Mouse (Mus musculus) MEL (cell line): Measurements from ENCODE around the gene Gatad2a. TPM values are rescaled to one million over a fixed set of nuclear protein-coding genes. Genes with fewer than 3 reads are reported as not detected.

ENCODE experiments used
- DNase-seq: peaks from one replicate; pipeline ENCODE4 v3.0.0; 2011; ENCODE audit warnings: low read depth, low spot score
- H3K27ac ChIP-seq: 2 replicates; pipeline ENCODE4 v1.5.1; 2012; ENCODE audit warnings: low read depth, mild to moderate bottlenecking, control low read depth, low read length, moderate library complexity; ENCODE audit not compliant: control insufficient read depth
- H3K27me3 ChIP-seq, 2 experiments: fragments of 150-350 bp in 1 of 2; sonication (generic) in 1 of 2; 2 replicates each; pipeline ENCODE4 v1.6.1; 2012; ENCODE audit warnings: low read length in 2 of 2, mild to moderate bottlenecking in 2 of 2, improper control_type of control experiment in 1 of 2, moderate library complexity in 1 of 2; ENCODE audit not compliant: insufficient read depth in 2 of 2, control insufficient read depth in 1 of 2
- H3K36me3 ChIP-seq, 2 experiments: 2 replicates each; pipeline ENCODE4 v1.6.1; 2012 to 2014; ENCODE audit warnings: low read length in 2 of 2, improper control_type of control experiment in 1 of 2, inconsistent platforms in 1 of 2, mild to moderate bottlenecking in 1 of 2; ENCODE audit not compliant: insufficient read depth in 2 of 2, control insufficient read depth in 1 of 2
- H3K4me1 ChIP-seq, 2 experiments: fragments of 150-350 bp in 1 of 2; sonication (generic) in 1 of 2; 2 replicates each; pipeline ENCODE4 v1.6.1; 2012; ENCODE audit warnings: low read length in 2 of 2, improper control_type of control experiment in 1 of 2, mild to moderate bottlenecking in 1 of 2; ENCODE audit not compliant: insufficient read depth in 2 of 2, control insufficient read depth in 1 of 2
- H3K4me3 ChIP-seq, 2 experiments: fragments of 150-350 bp in 1 of 2; sonication (generic) in 1 of 2; 2 replicates each; pipeline ENCODE4 v1.5.1; 2012; ENCODE audit warnings: low read depth in 2 of 2, low read length in 2 of 2, mild to moderate bottlenecking in 2 of 2, moderate library complexity in 2 of 2, control low read depth in 1 of 2, improper control_type of control experiment in 1 of 2; ENCODE audit not compliant: control insufficient read depth in 1 of 2, insufficient read depth in 1 of 2
- H3K79me2 ChIP-seq: 2 replicates; pipeline ENCODE4 v1.6.1; 2012; ENCODE audit warnings: mild to moderate bottlenecking, low read length, moderate library complexity; ENCODE audit not compliant: control insufficient read depth, poor library complexity, insufficient read depth
- H3K9ac ChIP-seq: 2 replicates; pipeline ENCODE4 v1.6.1; 2012; ENCODE audit warnings: low read depth, mild to moderate bottlenecking, control low read depth, low read length, moderate library complexity; ENCODE audit not compliant: control insufficient read depth, poor library complexity, severe bottlenecking
- H3K9me3 ChIP-seq: fragments of 150-350 bp; sonication (generic); replicated peaks from 2 replicates; pipeline ENCODE4 v1.6.1; 2012; ENCODE audit warnings: mild to moderate bottlenecking, low read length, improper control_type of control experiment, moderate library complexity; ENCODE audit not compliant: insufficient read depth
- BHLHE40 ChIP-seq: IDR thresholded peaks from 2 replicates; pipeline ENCODE4 v1.6.1; 2012; ENCODE audit warnings: low read depth, mild to moderate bottlenecking, inconsistent platforms, low read length, improper control_type of control experiment, borderline replicate concordance
- CHD1 ChIP-seq: IDR thresholded peaks from 2 replicates; pipeline ENCODE4 v1.6.1; 2012; ENCODE audit warnings: low read depth, mild to moderate bottlenecking, inconsistent platforms, low read length, improper control_type of control experiment
- CHD2 ChIP-seq: IDR thresholded peaks from 2 replicates; pipeline ENCODE4 v1.6.1; 2011; ENCODE audit warnings: low read length, improper control_type of control experiment
- CTCF ChIP-seq, 3 experiments: IDR thresholded peaks in 2 of 3; conservative IDR thresholded peaks in 1 of 3; 2 replicates each; pipeline ENCODE4 v1.5.1; 2011 to 2012; ENCODE audit warnings: low read length in 3 of 3, low read depth in 2 of 3, mild to moderate bottlenecking in 2 of 3, improper control_type of control experiment in 1 of 3, inconsistent platforms in 1 of 3, mixed read lengths in 1 of 3, moderate library complexity in 1 of 3; ENCODE audit not compliant: control insufficient read depth in 1 of 3, insufficient read depth in 1 of 3, poor library complexity in 1 of 3, severe bottlenecking in 1 of 3
- E2F4 ChIP-seq: IDR thresholded peaks from 2 replicates; pipeline ENCODE4 v1.6.1; 2011; ENCODE audit warnings: low read depth, low read length, improper control_type of control experiment, borderline replicate concordance
- ELF1 ChIP-seq: IDR thresholded peaks from 2 replicates; pipeline ENCODE4 v1.6.1; 2014; ENCODE audit warnings: low read depth, mild to moderate bottlenecking, inconsistent platforms, low read length, improper control_type of control experiment, moderate library complexity
- EP300 ChIP-seq, 2 experiments: IDR thresholded peaks; 2 replicates each; pipeline ENCODE4 v1.6.1; 2011; ENCODE audit warnings: improper control_type of control experiment in 2 of 2, low read length in 2 of 2, low read depth in 1 of 2, mild to moderate bottlenecking in 1 of 2
- ETS1 ChIP-seq: IDR thresholded peaks from 2 replicates; pipeline ENCODE4 v1.6.1; 2012; ENCODE audit warnings: low read depth, mild to moderate bottlenecking, inconsistent platforms, low read length, improper control_type of control experiment, moderate library complexity
- HCFC1 ChIP-seq: IDR thresholded peaks from 2 replicates; pipeline ENCODE4 v1.6.1; 2012; ENCODE audit warnings: low read depth, mild to moderate bottlenecking, inconsistent platforms, low read length, improper control_type of control experiment, moderate library complexity
- MAZ ChIP-seq: IDR thresholded peaks from 2 replicates; pipeline ENCODE4 v1.6.1; 2012; ENCODE audit warnings: low read depth, mild to moderate bottlenecking, inconsistent platforms, low read length, improper control_type of control experiment
- MEF2A ChIP-seq: IDR thresholded peaks from 2 replicates; pipeline ENCODE4 v1.6.1; 2014; ENCODE audit warnings: low read depth, mild to moderate bottlenecking, inconsistent platforms, low read length, improper control_type of control experiment; ENCODE audit not compliant: poor library complexity, insufficient replicate concordance, severe bottlenecking; ENCODE audit errors: extremely low read depth
- MYB ChIP-seq: IDR thresholded peaks from 2 replicates; pipeline ENCODE4 v1.6.1; 2011; ENCODE audit warnings: mild to moderate bottlenecking, low read depth, low read length, improper control_type of control experiment
- MYC ChIP-seq: IDR thresholded peaks from 2 replicates; pipeline ENCODE4 v1.6.1; 2011; ENCODE audit warnings: low read depth, mild to moderate bottlenecking, low read length, improper control_type of control experiment, moderate library complexity
- POLR2A ChIP-seq, 2 experiments: IDR thresholded peaks; 2 replicates each; pipeline ENCODE4 v1.6.1; 2011 to 2012; ENCODE audit warnings: low read length in 2 of 2, mild to moderate bottlenecking in 2 of 2, control low read depth in 1 of 2, improper control_type of control experiment in 1 of 2, low read depth in 1 of 2, moderate library complexity in 1 of 2; ENCODE audit not compliant: control insufficient read depth in 1 of 2, insufficient read depth in 1 of 2, poor library complexity in 1 of 2
- POLR2AphosphoS2 ChIP-seq: IDR thresholded peaks from 2 replicates; pipeline ENCODE4 v1.6.1; 2011; ENCODE audit warnings: low read length, improper control_type of control experiment
- RCOR1 ChIP-seq: IDR thresholded peaks from 2 replicates; pipeline ENCODE4 v1.6.1; 2012; ENCODE audit warnings: low read depth, mild to moderate bottlenecking, inconsistent platforms, low read length, improper control_type of control experiment
- SIN3A ChIP-seq: IDR thresholded peaks from 2 replicates; pipeline ENCODE4 v1.6.1; 2012; ENCODE audit warnings: low read length, improper control_type of control experiment, inconsistent platforms
- TBP ChIP-seq: IDR thresholded peaks from 2 replicates; pipeline ENCODE4 v1.8.0; 2011; ENCODE audit warnings: low read depth, low read length, improper control_type of control experiment
- UBTF ChIP-seq: IDR thresholded peaks from 2 replicates; pipeline ENCODE4 v1.6.1; 2012; ENCODE audit warnings: low read depth, mild to moderate bottlenecking, inconsistent platforms, low read length, improper control_type of control experiment, moderate library complexity, borderline replicate concordance; ENCODE audit not compliant: insufficient read depth
- USF1 ChIP-seq: IDR thresholded peaks from 2 replicates; pipeline ENCODE4 v1.6.1; 2014; ENCODE audit warnings: low read depth, mild to moderate bottlenecking, inconsistent platforms, low read length, improper control_type of control experiment, moderate library complexity
- USF2 ChIP-seq, 2 experiments: IDR thresholded peaks; 2 replicates each; pipeline ENCODE4 v1.6.1; 2011 to 2012; ENCODE audit warnings: improper control_type of control experiment in 2 of 2, low read length in 2 of 2, borderline replicate concordance in 1 of 2, inconsistent platforms in 1 of 2, low read depth in 1 of 2, mild to moderate bottlenecking in 1 of 2; ENCODE audit not compliant: insufficient read depth in 1 of 2
- ZKSCAN1 ChIP-seq: IDR thresholded peaks from 2 replicates; pipeline ENCODE4 v1.6.1; 2012; ENCODE audit warnings: low read depth, mild to moderate bottlenecking, inconsistent platforms, low read length, improper control_type of control experiment, moderate library complexity
- ZNF384 ChIP-seq: IDR thresholded peaks from 2 replicates; pipeline ENCODE4 v1.6.1; 2012; ENCODE audit warnings: low read depth, mild to moderate bottlenecking, inconsistent platforms, low read length, improper control_type of control experiment
- polyA plus RNA-seq, 2 experiments: library from polyadenylated mRNA; stranded (reverse) in 1 of 2; unstranded in 1 of 2; fragments of >175 nt in 1 of 2; fragments of >200 nt in 1 of 2; gene quantifications; 2 replicates each; pipeline versions ENCODE4 v1.2.1 to v1.2.4; 2012; ENCODE audit warnings: low replicate concordance in 2 of 2, low read depth in 1 of 2; ENCODE audit not compliant: insufficient read length in 2 of 2, insufficient read depth in 1 of 2, missing spikeins in 1 of 2
- total RNA-seq: library from RNA; depleted of rRNA; stranded (reverse); fragments of 300-350 nt; gene quantifications from 2 replicates; pipeline ENCODE4 v1.2.3, GENCODE M21; 2012

Gene Gatad2a
- total and polyA plus RNA-seq, 3 experiments, result 38.0 to 129 (median 111) TPM

- peaks cover 0 to 10% of the 10 kb centered on the region in 2 experiments; a peak in 3 of 4 replicates for H3K4me1 ChIP-seq
- DNase-seq, result no peak
- peaks cover 51% of the 10 kb centered on the region for H3K79me2 ChIP-seq
- peaks cover 0 to 11% of the 10 kb centered on the region in 2 experiments; a peak in 2 of 4 replicates for H3K36me3 ChIP-seq
- no peak overlapping the region for H3K27ac ChIP-seq
- no peak overlapping the region for H3K4me3 ChIP-seq
- no peaks in the 10 kb centered on the region for H3K9me3 ChIP-seq
- H3K27me3 ChIP-seq, result no peaks in the 10 kb centered on the region
- TF ChIP-seq UBTF (no peak), MYC (no peak), ZKSCAN1 (no peak), HCFC1 (no peak), RCOR1 (no peak), USF1 (no peak), CHD2 (no peak), USF2 (IDR thresholded peaks at IDR 0.05; ENCODE audit: borderline replicate concordance in 1 of 2, insufficient read depth in 1 of 2, low read depth in 1 of 2, low read length in 2 of 2) (no peak), ZNF384 (no peak), CHD1 (no peak), SIN3A (no peak), ELF1 (no peak), BHLHE40 (no peak), EP300 (IDR thresholded peaks at IDR 0.05; ENCODE audit: low read depth in 1 of 2, low read length in 2 of 2) (no peak), ETS1 (no peak), TBP (no peak), CTCF (IDR thresholded peaks at IDR 0.05 in 2 of 3, conservative IDR thresholded peaks at IDR 0.05 in 1 of 3; ENCODE audit: control insufficient read depth in 1 of 3, insufficient read depth in 1 of 3, low read depth in 2 of 3, low read length in 3 of 3, poor library complexity in 1 of 3, severe bottlenecking in 1 of 3) (no peak), POLR2AphosphoS2 (no peak), MAZ (no peak), MEF2A (no peak)
- no peak overlapping the region for H3K9ac ChIP-seq
Measured at GRCm38 (mm10) chr8:69897857-69898256, 98.3 kb downstream of the Gatad2a start.

GRCm38 (mm10) chr8:69895772-69896451 is 100.3 kb downstream of the Gatad2a start:
- Histone ChIP-seq H3K9ac (no peak overlapping the region), H3K36me3 (peaks cover 0 to 11% of the 10 kb centered on the region in 2 experiments; a peak in 2 of 4 replicates), H3K4me3 (no peak overlapping the region), H3K27me3 (no peaks in the 10 kb centered on the region), H3K27ac (no peak overlapping the region), H3K9me3 (no peaks in the 10 kb centered on the region), H3K4me1 (peaks cover 0 to 5% of the 10 kb centered on the region in 2 experiments; a peak in 2 of 4 replicates), H3K79me2 (peaks cover 36% of the 10 kb centered on the region)
- DNase-seq, result no peak
- TF ChIP-seq MYB (no peak), POLR2A (IDR thresholded peaks at IDR 0.05; ENCODE audit: control insufficient read depth in 1 of 2, insufficient read depth in 1 of 2, low read depth in 1 of 2, low read length in 2 of 2, poor library complexity in 1 of 2) (no peak), SIN3A (no peak), ZNF384 (no peak), E2F4 (no peak)
